Mouse (Mus musculus): ENCODE data around the gene Map2k3. TPM values are rescaled to one million over a fixed set of nuclear protein-coding genes. Genes with fewer than 3 reads are reported as not detected.
A peak's percentile ranks its signal among the peaks of the same experiment; 100 is the strongest.

Map2k3 gene
- polyA plus RNA-seq, 1 experiment from 2014 or later = 80.0 TPM

DNA sequence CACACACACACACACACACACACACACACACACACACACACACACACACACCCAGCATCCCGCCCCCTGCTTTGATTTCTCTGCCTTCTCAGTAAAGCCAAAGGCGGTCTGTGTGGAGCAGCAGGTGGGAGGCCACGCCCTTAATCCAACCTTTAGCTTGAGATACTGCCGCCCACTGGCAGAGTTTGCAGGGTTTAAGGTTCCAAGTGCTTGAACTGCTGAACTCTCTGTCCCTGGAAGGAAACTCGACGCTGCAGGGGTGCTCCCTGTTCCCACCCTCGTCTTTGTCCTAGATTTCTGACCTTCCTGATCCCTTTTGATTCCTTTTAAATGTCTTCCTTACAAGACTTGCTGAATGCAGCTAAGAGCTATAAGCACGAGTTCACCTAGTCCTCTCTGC lies 44.9 kb downstream of the Map2k3 start:
- H3K9me3 ChIP-seq (ENCODE audit: control insufficient read depth, low read depth, low read length) = no peaks in the 10 kb centered on the region
- no peak for ATAC-seq (ENCODE audit: insufficient number of reproducible peaks, insufficient read depth, low FRiP score, low read depth)
- H3K4me1 ChIP-seq (ENCODE audit: control insufficient read depth, insufficient read depth, low read length) = no peaks in the 10 kb centered on the region
- H3K27ac ChIP-seq (ENCODE audit: low read length) = no peak overlapping the region
- 29% methylated on average over 8 of the region's 8 CpGs for WGBS
- H3K36me3 ChIP-seq (ENCODE audit: control insufficient read depth, insufficient read depth, low read length) = no peaks in the 10 kb centered on the region
- no peaks in the 10 kb centered on the region for H3K27me3 ChIP-seq (ENCODE audit: control insufficient read depth, insufficient read depth, low read length)
- H3K4me2 ChIP-seq (replicated peaks; ENCODE audit: low read depth, low read length) = no peak overlapping the region
- H3K9ac ChIP-seq (replicated peaks; ENCODE audit: low read depth, low read length) = no peak overlapping the region
- no peak overlapping the region for H3K4me3 ChIP-seq (ENCODE audit: low read depth, low read length)

DNA sequence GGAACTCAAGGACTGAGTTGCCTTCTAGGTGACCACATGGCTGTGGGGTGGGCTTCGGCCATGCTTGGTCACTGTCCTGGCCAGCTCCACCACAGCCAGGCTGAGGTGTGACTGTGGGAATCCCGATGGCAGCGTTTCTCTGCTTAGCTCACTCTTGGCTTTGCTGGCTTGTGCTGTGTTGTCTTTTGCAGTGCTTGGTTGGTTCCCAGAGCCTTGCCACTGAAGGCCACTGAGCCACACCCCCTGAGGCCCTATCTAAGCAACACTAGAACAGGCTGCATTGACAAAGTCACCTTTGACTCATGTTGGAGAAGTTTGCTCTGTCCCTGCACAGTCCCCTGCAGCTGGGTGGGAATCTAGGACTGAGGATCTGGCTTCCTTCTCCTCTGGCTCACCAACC lies 45.3 kb downstream of the Map2k3 start:
- H3K9me3 ChIP-seq (ENCODE audit: control insufficient read depth, low read depth, low read length) = no peaks in the 10 kb centered on the region
- no peaks in the 10 kb centered on the region for H3K27me3 ChIP-seq (ENCODE audit: control insufficient read depth, insufficient read depth, low read length)
- H3K4me3 ChIP-seq (ENCODE audit: low read depth, low read length) = no peak overlapping the region
- no peaks in the 10 kb centered on the region for H3K36me3 ChIP-seq (ENCODE audit: control insufficient read depth, insufficient read depth, low read length)
- 61% methylated on average over 3 of the region's 3 CpGs for WGBS
- no peaks in the 10 kb centered on the region for H3K4me1 ChIP-seq (ENCODE audit: control insufficient read depth, insufficient read depth, low read length)
- no peak overlapping the region for H3K9ac ChIP-seq (replicated peaks; ENCODE audit: low read depth, low read length)
- no peak overlapping the region for H3K27ac ChIP-seq (ENCODE audit: low read length)
- no peak overlapping the region for H3K4me2 ChIP-seq (replicated peaks; ENCODE audit: low read depth, low read length)
- ATAC-seq (ENCODE audit: insufficient number of reproducible peaks, insufficient read depth, low FRiP score, low read depth) = peak; percentile 58; the same call in 1 of the 2 replicates

DNA sequence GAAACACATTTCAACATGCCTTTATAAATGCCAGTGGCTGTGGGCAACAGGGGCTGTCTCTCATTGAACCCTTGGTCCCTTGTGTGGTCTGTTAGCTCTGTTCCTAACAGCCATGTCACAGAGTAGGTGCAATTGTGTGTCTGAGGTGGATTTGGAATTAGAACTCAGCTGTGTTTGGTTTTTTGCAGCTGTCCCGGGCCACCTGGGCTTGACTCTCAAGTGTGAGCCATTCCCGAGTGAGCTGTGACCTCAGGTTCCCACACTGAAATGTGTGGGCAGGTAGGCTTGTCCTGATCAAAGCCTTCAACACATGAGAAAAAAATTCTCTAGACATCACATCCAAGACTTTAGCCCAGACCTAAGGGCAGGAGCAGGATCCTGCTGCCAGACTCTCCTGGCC lies 46.8 kb downstream of the Map2k3 start:
- Histone ChIP-seq H3K4me3 (ENCODE audit: low read depth, low read length) (no peak overlapping the region), H3K27ac (ENCODE audit: low read length) (no peak overlapping the region), H3K9ac (replicated peaks; ENCODE audit: low read depth, low read length) (no peak overlapping the region), H3K36me3 (ENCODE audit: control insufficient read depth, insufficient read depth, low read length) (no peaks in the 10 kb centered on the region), H3K9me3 (ENCODE audit: control insufficient read depth, low read depth, low read length) (no peaks in the 10 kb centered on the region), H3K4me2 (replicated peaks; ENCODE audit: low read depth, low read length) (no peak overlapping the region), H3K4me1 (ENCODE audit: control insufficient read depth, insufficient read depth, low read length) (no peaks in the 10 kb centered on the region), H3K27me3 (ENCODE audit: control insufficient read depth, insufficient read depth, low read length) (no peaks in the 10 kb centered on the region)
- no peak for ATAC-seq (ENCODE audit: insufficient number of reproducible peaks, insufficient read depth, low FRiP score, low read depth)
- 65% methylated on average over 2 of the region's 2 CpGs for WGBS

GRCm38 (mm10) chr11:60979788-60980187 lies 48.0 kb downstream of the Map2k3 start:
- H3K4me3 ChIP-seq (ENCODE audit: low read depth, low read length) = no peak overlapping the region

DNA sequence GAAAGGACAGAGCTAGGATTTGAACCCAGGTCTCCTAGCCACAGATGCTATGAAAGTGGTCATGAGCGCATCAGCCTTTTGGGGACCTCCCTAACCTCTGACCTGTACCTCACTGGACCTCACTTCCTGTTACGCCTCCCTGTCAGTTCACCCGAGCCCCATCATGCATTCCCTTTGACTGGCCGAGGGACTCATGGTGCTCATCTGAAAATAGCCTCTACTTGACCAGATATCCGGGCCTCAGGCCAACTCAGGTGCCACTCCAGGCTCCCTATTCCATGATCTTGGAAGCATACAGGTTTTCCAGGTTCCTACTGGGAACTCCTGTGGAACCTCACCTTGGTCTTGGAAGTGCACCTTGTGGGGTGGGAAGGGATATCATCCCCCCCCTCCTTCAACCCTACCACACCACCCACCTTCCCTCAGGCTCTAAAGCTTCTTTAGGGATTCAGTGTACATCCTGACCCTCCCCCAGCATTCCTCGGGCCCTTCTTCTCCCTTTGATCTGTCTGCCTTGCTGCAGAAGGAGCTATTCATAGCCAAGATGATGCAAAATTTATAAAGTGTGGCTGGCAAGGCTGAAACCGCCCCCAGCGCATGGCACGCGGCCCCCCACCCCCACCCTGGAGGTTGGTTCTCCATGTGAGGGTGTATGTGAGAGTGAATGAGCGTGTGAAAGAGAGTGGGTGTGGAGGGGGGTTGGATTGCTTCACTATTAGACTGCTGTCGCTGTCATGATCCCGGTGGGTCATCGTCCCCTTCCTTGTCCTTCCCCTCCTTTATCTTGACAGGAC lies 50.1 kb downstream of the Map2k3 start:
- H3K9me3 ChIP-seq (ENCODE audit: control insufficient read depth, low read depth, low read length) = no peaks in the 10 kb centered on the region
- no peaks in the 10 kb centered on the region for H3K27me3 ChIP-seq (ENCODE audit: control insufficient read depth, insufficient read depth, low read length)
- H3K4me3 ChIP-seq (ENCODE audit: low read depth, low read length) = no peak overlapping the region
- H3K36me3 ChIP-seq (ENCODE audit: control insufficient read depth, insufficient read depth, low read length) = no peaks in the 10 kb centered on the region
- H3K9ac ChIP-seq (replicated peaks; ENCODE audit: low read depth, low read length) = no peak overlapping the region
- no peak for ATAC-seq (ENCODE audit: insufficient number of reproducible peaks, insufficient read depth, low FRiP score, low read depth)
- no peak overlapping the region for H3K4me2 ChIP-seq (replicated peaks; ENCODE audit: low read depth, low read length)
- no peak overlapping the region for H3K27ac ChIP-seq (ENCODE audit: low read length)
- WGBS = 70% methylated on average over 14 of the region's 14 CpGs
- no peaks in the 10 kb centered on the region for H3K4me1 ChIP-seq (ENCODE audit: control insufficient read depth, insufficient read depth, low read length)

More at GRCm38 (mm10) chr11:60979788-60980187, 48.0 kb downstream of the Map2k3 start:
- Histone ChIP-seq H3K27me3 (ENCODE audit: control insufficient read depth, insufficient read depth, low read length) (no peaks in the 10 kb centered on the region), H3K4me2 (replicated peaks; ENCODE audit: low read depth, low read length) (no peak overlapping the region), H3K9ac (replicated peaks; ENCODE audit: low read depth, low read length) (no peak overlapping the region), H3K27ac (ENCODE audit: low read length) (no peak overlapping the region), H3K36me3 (ENCODE audit: control insufficient read depth, insufficient read depth, low read length) (no peaks in the 10 kb centered on the region), H3K4me1 (ENCODE audit: control insufficient read depth, insufficient read depth, low read length) (no peaks in the 10 kb centered on the region), H3K9me3 (ENCODE audit: control insufficient read depth, low read depth, low read length) (no peaks in the 10 kb centered on the region)
- ATAC-seq (ENCODE audit: insufficient number of reproducible peaks, insufficient read depth, low FRiP score, low read depth) = no peak
- WGBS = 79% methylated on average over 5 of the region's 5 CpGs

- no peaks in the 10 kb centered on the region for H3K4me1 ChIP-seq (ENCODE audit: control insufficient read depth, insufficient read depth, low read length)
- no peak overlapping the region for H3K9ac ChIP-seq (replicated peaks; ENCODE audit: low read depth, low read length)
- H3K27ac ChIP-seq (ENCODE audit: low read length) = no peak overlapping the region
- H3K36me3 ChIP-seq (ENCODE audit: control insufficient read depth, insufficient read depth, low read length) = no peaks in the 10 kb centered on the region
- H3K9me3 ChIP-seq (ENCODE audit: control insufficient read depth, low read depth, low read length) = no peaks in the 10 kb centered on the region
- H3K27me3 ChIP-seq (ENCODE audit: control insufficient read depth, insufficient read depth, low read length) = no peaks in the 10 kb centered on the region
- 77% methylated on average over 13 of the region's 13 CpGs for WGBS
- no peak overlapping the region for H3K4me3 ChIP-seq (ENCODE audit: low read depth, low read length)
- no peak overlapping the region for H3K4me2 ChIP-seq (replicated peaks; ENCODE audit: low read depth, low read length)
- no peak for ATAC-seq (ENCODE audit: insufficient number of reproducible peaks, insufficient read depth, low FRiP score, low read depth)
Measured at GRCm38 (mm10) chr11:60984912-60985558, 53.2 kb downstream of the Map2k3 start.

GRCm38 (mm10) chr11:60990428-60990827 lies 58.6 kb downstream of the Map2k3 start:
- ATAC-seq (ENCODE audit: insufficient number of reproducible peaks, insufficient read depth, low FRiP score, low read depth) = no peak
- 81% methylated on average over 3 of the region's 3 CpGs for WGBS
- H3K27ac ChIP-seq (ENCODE audit: low read length) = no peak overlapping the region
- H3K27me3 ChIP-seq (ENCODE audit: control insufficient read depth, insufficient read depth, low read length) = no peaks in the 10 kb centered on the region
- H3K9ac ChIP-seq (replicated peaks; ENCODE audit: low read depth, low read length) = no peak overlapping the region
- no peaks in the 10 kb centered on the region for H3K36me3 ChIP-seq (ENCODE audit: control insufficient read depth, insufficient read depth, low read length)
- no peak overlapping the region for H3K4me2 ChIP-seq (replicated peaks; ENCODE audit: low read depth, low read length)
- H3K9me3 ChIP-seq (ENCODE audit: control insufficient read depth, low read depth, low read length) = no peaks in the 10 kb centered on the region
- no peak overlapping the region for H3K4me3 ChIP-seq (ENCODE audit: low read depth, low read length)
- H3K4me1 ChIP-seq (ENCODE audit: control insufficient read depth, insufficient read depth, low read length) = no peaks in the 10 kb centered on the region
